Mouse (Mus musculus): ENCODE measurements around the gene Ywhaq.

DNA sequence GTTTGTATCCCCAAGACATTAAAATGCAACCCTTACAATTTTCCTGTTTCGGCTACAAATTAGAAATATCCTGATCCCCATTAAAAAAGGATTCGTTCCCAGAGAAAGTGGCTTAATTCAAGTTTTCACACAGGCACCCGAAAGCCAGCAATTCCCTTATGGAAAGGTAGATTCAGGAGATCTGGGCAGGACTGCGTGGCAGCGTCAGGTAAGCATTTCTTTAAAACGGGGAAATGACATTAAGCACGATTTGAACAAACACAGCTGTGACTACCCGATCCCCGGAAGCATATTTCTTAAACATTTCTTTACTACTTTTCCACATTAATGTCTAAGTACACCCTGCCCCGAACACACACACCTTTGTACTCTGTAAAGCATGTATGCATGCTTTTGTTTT, 646 bp upstream of the Ywhaq start:
- TF ChIP-seq GATA1 (IDR thresholded peaks at IDR 0.05; ENCODE audit: borderline replicate concordance, low read length), result no peak
- no peak for TF ChIP-seq FLI1 (IDR thresholded peaks at IDR 0.05; ENCODE audit: low read length)

Data from megakaryocyte, embryonic 14.5 days (primary cell).